Mouse (Mus musculus) ovary, adult 18-20 months (tissue): ENCODE results near the gene Creb3l2.
A peak's percentile ranks its signal among the peaks of the same experiment; 100 is the strongest.

Experiments used
- DNase-seq: peaks from one replicate; pipeline ENCODE4 v3.0.0; 2022; ENCODE audit warnings: low spot score, mixed read lengths

Creb3l2 gene

GRCm38 (mm10) chr6:37441251-37442011, 515 bp downstream of the Creb3l2 start:
- DNase-seq, result no peak

GRCm38 (mm10) chr6:37440491-37441250, 1.3 kb downstream of the Creb3l2 start:
- DNase-seq, result no peak

GRCm38 (mm10) chr6:37439676-37440490, 2.1 kb downstream of the Creb3l2 start:
- DNase-seq, result no peak

- no peak for DNase-seq
Measured at GRCm38 (mm10) chr6:37438510-37438909, 3.4 kb downstream of the Creb3l2 start.

GRCm38 (mm10) chr6:37437086-37437485, 4.9 kb downstream of the Creb3l2 start:
- DNase-seq, result no peak

GRCm38 (mm10) chr6:37435391-37435790, 6.6 kb downstream of the Creb3l2 start:
- DNase-seq, result peak; percentile 80

GRCm38 (mm10) chr6:37429849-37430470, 12.0 kb downstream of the Creb3l2 start:
- DNase-seq, result no peak

- DNase-seq, result no peak
Measured at GRCm38 (mm10) chr6:37428947-37429346, 13.0 kb downstream of the Creb3l2 start.

GRCm38 (mm10) chr6:37428044-37428443, 13.9 kb downstream of the Creb3l2 start:
- DNase-seq, result no peak

- DNase-seq, result no peak
Measured at GRCm38 (mm10) chr6:37426615-37427014, 15.3 kb downstream of the Creb3l2 start.

- DNase-seq, result no peak
Measured at GRCm38 (mm10) chr6:37425833-37426232, 16.1 kb downstream of the Creb3l2 start.

- no peak for DNase-seq
Measured at GRCm38 (mm10) chr6:37425075-37425474, 16.9 kb downstream of the Creb3l2 start.

- no peak for DNase-seq
Measured at GRCm38 (mm10) chr6:37424374-37424773, 17.6 kb downstream of the Creb3l2 start.

GRCm38 (mm10) chr6:37423386-37423785, 18.6 kb downstream of the Creb3l2 start:
- no peak for DNase-seq

GRCm38 (mm10) chr6:37421124-37421523, 20.8 kb downstream of the Creb3l2 start:
- no peak for DNase-seq

- DNase-seq, result peak; percentile 53
Measured at GRCm38 (mm10) chr6:37419445-37419941, 22.5 kb downstream of the Creb3l2 start.

- no peak for DNase-seq
Measured at GRCm38 (mm10) chr6:37418931-37419330, 23.0 kb downstream of the Creb3l2 start.

- no peak for DNase-seq
Measured at GRCm38 (mm10) chr6:37416743-37417142, 25.2 kb downstream of the Creb3l2 start.

- no peak for DNase-seq
Measured at GRCm38 (mm10) chr6:37415505-37415904, 26.4 kb downstream of the Creb3l2 start.

GRCm38 (mm10) chr6:37415034-37415433, 26.9 kb downstream of the Creb3l2 start:
- DNase-seq, result no peak

- no peak for DNase-seq
Measured at GRCm38 (mm10) chr6:37414576-37414975, 27.4 kb downstream of the Creb3l2 start.

- no peak for DNase-seq
Measured at GRCm38 (mm10) chr6:37411696-37412095, 30.2 kb downstream of the Creb3l2 start.
